Mouse (Mus musculus) heart, postnatal 4 days (tissue): Measurements from ENCODE around the gene Sdhc. TPM values are rescaled to one million over a fixed set of nuclear protein-coding genes. Genes with fewer than 3 reads are reported as not detected.
"Not testable (repeated sequence)": the region's sequence is repeated elsewhere in the genome, so short reads cannot be mapped to it uniquely, and the experiment has no call there.

Experiments used
- DNase-seq: peaks from one replicate; pipeline ENCODE4 v3.0.0; 2021
- total RNA-seq, 2 experiments: library from RNA; stranded (reverse); gene quantifications; 2 replicates each; pipeline ENCODE4 v1.2.3; 2021

Gene Sdhc
- total RNA-seq, 2 experiments from 2014 or later, result 847 to 901 TPM

- peak; percentile 61 for DNase-seq
These were observed 38.4 kb downstream of the Sdhc start for GRCm38 (mm10) chr1:171111781-171112575.

- peak; percentile 95 for DNase-seq
These were observed 39.2 kb downstream of the Sdhc start for GRCm38 (mm10) chr1:171111020-171111780.

- DNase-seq, result peak; percentile 29
These were observed 39.8 kb downstream of the Sdhc start for GRCm38 (mm10) chr1:171110659-171111019.

DNA sequence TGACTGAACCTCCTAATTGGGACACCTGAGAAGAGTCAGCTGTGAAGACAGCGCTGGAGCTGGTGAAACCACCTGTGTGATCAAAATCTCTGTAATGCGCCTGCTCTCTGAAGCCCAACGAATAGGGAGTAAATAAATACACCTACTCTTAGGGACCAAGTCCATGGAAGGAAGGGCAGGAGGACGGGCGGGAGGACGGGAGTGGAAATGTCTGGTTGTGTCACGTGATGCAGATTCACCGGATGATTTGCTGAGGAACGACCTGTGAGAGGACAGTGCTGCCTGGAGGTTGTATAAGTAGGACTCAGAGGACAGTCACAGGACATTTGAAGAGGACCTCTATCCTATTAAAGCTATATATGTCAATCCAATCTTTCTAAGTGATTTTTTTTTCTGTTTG lies 40.8 kb downstream of the Sdhc start:
- no peak for DNase-seq

DNA sequence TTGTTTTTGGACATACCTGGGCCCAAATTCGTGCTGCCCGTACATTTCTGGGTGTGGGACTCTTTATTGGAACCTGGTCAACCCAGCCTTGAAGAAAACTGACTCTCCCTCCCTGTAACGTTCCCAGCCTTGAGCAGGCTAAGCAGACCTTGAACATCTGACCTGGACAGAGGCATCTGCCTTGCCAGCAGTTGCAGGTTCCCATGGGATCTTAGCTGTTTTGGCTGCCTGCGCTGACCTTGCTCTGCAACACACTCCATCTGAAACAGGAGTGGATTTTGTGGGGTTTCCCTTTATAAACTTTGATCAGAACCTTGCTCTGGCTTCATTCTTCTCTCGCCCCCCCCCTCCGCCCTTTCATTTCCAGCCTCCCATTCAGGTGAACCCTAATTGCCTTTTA lies 45.2 kb downstream of the Sdhc start:
- DNase-seq, result no peak

DNA sequence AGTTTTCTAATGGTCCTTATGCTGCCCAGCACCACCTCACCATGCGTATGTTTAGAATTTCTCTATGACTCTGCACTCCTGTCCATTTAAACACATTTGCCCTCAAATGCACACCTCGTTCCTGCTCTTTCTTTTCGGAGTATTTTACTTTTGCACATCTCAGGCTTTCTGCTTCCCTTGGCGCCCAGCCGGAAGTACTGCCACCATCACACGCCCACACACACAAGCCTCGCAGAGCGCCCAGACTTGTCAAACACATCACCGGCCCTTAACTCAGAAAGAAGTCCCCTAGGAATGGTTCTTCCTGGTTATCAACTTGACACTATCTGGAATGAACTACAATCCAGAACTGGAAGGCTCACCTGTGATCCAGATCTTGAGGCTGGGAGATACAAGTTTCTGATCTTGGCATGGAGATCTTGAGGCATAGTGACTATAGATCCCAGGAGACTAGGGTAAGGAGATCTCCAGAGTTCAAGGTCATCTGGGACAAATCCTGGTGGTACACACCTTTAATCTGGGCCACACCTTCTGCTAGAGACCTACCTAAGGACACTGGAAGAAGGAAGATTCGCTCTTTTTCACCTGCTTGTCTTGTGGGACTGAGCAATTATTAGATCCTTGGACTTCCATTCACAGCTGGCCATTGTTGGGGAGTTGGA lies 47.1 kb downstream of the Sdhc start:
- peak; percentile 30 for DNase-seq

GRCm38 (mm10) chr1:171102547-171103177 lies 47.7 kb downstream of the Sdhc start:
- peak; percentile 88 for DNase-seq

DNA sequence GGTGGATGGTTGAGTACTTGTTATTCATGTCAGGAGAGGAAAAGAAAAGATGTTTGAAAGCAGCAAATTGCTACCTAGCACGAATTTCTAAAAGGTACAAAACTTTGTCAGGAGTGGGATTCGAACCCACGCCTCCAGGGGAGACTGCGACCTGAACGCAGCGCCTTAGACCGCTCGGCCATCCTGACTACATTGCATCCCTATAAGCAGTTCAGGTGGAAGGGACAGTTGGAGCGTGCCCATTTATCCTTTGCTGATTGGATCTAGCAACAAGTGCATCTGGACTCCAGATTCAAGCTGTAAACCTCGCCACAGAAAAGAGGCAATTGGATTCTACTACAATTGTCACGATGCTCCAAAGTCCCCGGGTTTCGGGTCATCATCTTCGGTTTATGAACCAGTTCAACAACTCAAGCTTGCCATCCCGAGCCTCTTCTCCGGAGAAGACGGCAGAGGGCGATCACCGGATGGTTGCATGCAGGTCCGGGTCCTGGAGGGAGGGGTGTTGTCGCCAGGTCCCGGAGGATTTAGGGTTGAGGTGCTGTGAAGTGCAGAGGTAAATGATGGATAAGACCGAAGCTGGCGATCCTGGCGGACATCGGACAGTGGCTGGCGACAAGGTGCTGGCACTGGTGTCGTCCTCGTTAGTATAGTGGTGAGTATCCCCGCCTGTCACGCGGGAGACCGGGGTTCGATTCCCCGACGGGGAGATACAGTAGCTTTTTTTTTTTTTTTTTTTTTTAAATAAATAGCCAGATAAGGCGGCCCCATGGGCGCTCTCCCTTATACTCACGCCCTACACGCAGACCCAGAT lies 48.5 kb downstream of the Sdhc start:
- peak; percentile 91 for DNase-seq

DNA sequence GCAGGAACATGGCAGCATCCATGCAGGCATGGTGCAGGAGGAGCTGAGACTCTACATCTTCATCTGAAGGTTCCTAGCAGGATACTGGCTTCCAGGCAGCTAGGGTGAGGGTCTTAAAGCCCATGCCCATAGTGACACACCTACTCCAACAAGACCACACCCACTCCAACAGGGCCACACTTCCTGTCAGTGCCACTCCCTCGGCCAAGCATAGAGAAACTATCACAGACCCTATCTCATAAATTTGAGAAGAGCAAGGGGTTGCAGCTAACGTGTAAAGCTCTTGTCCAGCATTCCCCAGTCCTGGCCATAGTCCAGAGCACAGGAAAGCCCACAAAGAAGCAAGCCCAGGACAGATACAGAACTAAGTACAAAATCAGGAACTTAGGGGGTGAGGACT lies 49.4 kb downstream of the Sdhc start:
- no peak for DNase-seq

DNA sequence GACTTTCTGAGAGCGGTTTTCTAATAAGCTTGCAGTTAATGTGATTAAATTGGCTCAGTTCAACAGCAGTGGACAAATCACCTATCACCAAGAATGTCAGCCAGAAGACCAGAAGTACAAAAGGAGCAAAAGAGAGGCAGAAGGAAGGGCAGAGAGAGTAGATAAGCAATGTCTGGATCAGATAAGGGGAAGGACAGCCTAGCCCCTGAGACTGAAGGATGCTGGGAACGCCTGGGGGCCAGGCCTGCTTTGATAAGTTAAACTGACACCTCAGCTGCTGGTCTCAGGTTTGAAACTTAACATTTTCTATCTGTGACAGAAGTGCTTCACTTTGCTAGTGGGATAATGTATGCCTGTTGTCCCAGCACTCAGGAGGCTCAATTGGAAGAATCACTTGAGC lies 52.8 kb downstream of the Sdhc start:
- DNase-seq, result no peak

- no peak for DNase-seq
These were observed 53.3 kb downstream of the Sdhc start for GRCm38 (mm10) chr1:171097136-171097535.

- DNase-seq, result no peak
These were observed 54.1 kb downstream of the Sdhc start for GRCm38 (mm10) chr1:171096110-171096964.

- DNase-seq, result no peak
These were observed 56.0 kb downstream of the Sdhc start for GRCm38 (mm10) chr1:171094424-171094823.

DNA sequence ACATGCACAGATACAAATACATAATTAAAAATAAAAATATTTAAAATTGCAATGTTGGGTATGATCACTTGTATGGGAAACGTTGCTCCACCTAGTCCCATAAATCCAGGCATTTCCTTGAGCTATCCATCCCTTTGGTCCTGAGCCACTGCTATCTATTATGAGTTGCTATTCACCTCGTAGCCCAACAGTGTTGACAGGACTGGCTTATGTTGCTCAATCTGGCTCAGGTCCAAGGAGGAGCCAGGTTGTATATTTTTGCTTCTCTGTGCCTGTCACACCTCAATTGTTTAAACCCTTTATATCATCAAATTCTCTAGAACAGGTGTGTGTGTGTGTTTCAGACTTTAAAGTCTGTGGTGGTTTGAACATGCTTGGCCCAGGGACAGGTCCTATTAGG lies 59.6 kb downstream of the Sdhc start:
- DNase-seq, result no peak

- no peak for DNase-seq
These were observed 60.5 kb downstream of the Sdhc start for GRCm38 (mm10) chr1:171089891-171090290.

GRCm38 (mm10) chr1:171088237-171088869 lies 62.0 kb downstream of the Sdhc start:
- DNase-seq, result not testable (repeated sequence)

GRCm38 (mm10) chr1:171085718-171086117 lies 64.7 kb downstream of the Sdhc start:
- DNase-seq, result no peak

DNA sequence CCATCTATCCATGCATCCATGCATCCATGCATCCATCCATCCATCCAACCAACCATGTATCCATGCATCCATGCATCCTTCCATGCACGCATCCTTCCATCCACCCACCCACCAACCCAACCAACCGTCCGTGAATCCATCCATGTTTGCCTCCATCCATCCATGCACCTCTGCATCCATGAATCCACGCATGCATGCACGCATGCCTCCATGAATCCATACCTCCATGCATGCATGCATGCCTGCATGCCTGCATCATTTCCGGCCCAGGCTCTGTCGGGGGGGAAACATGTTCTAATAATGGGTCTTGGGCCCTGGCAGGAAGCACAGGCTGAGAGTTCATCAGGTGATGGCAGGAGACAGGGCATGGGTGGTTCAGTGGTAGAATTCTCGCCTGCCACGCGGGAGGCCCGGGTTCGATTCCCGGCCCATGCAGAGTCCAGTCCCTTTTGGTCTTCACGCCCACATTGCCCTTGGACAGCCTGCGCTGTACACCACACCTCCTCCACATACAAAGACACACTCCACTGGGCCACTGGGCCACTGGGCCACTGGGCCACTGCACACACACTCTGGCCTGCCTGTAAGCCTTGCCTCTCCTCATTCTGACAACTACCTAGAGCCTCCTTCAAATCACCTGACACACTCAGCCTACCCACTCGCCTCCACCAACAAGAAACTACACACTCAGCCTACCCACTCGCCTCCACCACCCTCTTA lies 68.7 kb downstream of the Sdhc start:
- not testable (repeated sequence) for DNase-seq

- not testable (repeated sequence) for DNase-seq
These were observed 70.6 kb downstream of the Sdhc start for GRCm38 (mm10) chr1:171079825-171080224.

DNA sequence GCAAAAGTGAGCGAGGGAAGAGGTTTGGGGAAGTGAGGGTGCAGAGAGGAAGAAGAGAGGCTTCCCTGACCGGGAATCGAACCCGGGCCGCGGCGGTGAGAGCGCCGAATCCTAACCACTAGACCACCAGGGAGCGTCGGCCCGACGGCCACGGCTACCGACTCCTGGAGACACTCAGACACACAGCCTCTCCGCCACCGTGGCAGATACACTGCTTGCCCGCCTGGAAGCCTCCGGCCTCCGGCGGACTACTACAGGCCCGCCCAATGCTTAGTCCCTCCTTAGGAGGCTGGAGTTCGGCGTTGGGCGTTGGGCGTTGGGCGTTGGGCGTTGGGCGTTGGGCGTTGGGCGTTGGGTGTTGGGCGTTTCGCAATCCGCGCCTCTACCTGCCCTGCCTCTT lies 71.1 kb downstream of the Sdhc start:
- DNase-seq, result not testable (repeated sequence)
